Mouse (Mus musculus): ENCODE results near the gene Tceal3.
"Not testable (repeated sequence)": the region's sequence is repeated elsewhere in the genome, so short reads cannot be mapped to it uniquely, and the experiment has no call there.

The Tceal3 gene

DNA sequence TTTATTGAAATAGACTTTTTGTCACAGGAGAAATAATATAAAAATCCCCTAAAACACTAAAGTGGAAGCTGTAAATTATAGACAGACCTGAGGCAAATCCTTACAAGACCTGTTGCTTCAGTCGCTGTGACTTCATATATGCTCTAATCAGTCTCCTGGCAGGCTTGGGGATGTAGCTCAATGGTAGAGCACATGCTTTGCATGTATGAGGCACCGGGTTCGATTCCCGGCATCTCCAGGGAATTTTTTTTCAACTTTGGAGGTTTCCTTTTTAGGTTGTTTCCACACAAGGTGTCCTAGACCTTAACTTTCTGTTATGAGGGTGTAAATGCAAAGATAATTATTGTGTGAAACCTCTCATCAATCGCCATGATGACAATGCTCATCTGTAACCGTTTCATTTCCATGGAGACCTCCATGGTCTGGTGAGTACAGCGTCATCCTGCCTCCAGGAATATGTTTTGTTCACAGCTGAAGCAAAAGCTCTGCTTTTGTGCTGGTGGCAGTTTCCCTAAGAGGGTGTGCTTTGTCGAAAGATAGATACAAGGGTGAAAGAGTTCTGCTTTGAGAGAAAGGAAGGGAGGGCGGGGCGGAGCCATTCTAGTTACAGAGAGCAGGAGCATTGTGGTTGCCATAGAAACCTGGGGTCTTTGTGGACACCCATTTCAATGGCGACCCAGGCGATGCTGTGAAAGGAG is at the start of gene Tceal3:
Gene Tceal3, plus strand, starts transcription at position 644 of the 698 bp plus-strand sequence.
- DNase-seq (ENCODE audit: low spot score in 2 of 2): no peak

- DNase-seq (ENCODE audit: low spot score in 2 of 2): not testable (repeated sequence)
Measured at GRCm38 (mm10) chrX:136543956-136544355, 46.7 kb upstream of the Tceal3 start, which contains the start of gene Kir3dl2. Kir3dl2 (minus strand) TSS chrX:136544056.

DNA sequence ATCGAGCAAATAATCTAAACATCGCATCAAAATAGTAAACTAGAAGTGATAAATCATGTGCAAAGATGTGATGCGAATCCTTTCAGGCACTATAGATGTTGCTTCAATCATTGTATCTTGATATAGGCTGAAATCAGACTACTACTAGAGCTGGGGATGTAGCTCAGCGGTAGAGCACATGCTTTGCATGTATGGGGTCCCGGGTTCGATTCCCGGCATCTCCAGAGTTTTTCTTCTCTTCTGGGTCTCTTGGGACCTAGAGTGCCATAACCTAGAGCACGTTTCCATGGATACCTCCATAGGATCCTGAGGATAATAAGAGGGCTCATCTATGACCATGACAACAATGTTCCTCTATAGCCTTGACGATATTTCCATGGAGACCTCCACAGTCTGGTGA is 21.5 kb upstream of the Tceal3 start:
- not testable (repeated sequence) for DNase-seq (ENCODE audit: low spot score in 2 of 2)

- no peak for DNase-seq (ENCODE audit: low spot score in 2 of 2)
Measured at GRCm38 (mm10) chrX:136584617-136585016, 6.0 kb upstream of the Tceal3 start.

DNA sequence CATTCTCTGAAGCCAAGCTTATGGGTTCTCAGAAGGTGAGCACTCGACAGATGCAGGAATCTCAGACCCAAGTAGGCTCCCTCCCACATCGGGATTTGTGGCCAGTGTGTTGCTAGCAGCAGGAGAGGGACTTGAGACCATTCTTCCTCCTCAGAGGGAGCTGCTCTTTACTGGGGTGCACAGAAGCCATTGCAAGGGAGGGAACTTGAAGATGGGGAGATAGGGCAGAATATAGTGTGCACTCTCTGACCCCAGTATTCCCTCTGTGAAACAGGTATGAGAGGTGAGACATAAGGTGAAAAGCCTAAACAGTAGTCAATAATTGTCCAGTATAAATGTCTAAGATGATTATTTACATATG is 235 bp downstream of the Tceal3 start:
- DNase-seq (ENCODE audit: low spot score in 2 of 2): no peak

DNA sequence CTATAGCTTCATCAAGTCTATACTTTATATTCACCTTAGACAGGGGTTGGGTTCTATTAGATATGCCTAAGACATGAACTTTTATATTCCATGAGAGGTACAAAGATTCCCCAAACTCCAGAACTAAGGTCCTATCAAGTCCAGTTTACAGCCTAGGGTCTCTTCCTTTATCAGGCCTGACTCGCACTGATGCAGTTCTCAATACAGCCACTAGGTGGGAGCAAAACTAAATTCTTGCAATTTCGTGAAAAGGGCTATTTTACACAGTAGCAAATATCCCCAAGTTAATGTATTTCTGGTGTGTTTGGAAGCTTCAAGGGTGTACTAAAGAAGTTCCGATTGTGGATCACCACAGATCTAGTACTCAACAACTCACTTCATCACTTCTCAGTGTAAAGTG is 8.8 kb downstream of the Tceal3 start:
- no peak for DNase-seq (ENCODE audit: low spot score in 2 of 2)

GRCm38 (mm10) chrX:136606951-136607350 is 16.3 kb downstream of the Tceal3 start:
- DNase-seq (ENCODE audit: low spot score in 2 of 2): no peak

DNA sequence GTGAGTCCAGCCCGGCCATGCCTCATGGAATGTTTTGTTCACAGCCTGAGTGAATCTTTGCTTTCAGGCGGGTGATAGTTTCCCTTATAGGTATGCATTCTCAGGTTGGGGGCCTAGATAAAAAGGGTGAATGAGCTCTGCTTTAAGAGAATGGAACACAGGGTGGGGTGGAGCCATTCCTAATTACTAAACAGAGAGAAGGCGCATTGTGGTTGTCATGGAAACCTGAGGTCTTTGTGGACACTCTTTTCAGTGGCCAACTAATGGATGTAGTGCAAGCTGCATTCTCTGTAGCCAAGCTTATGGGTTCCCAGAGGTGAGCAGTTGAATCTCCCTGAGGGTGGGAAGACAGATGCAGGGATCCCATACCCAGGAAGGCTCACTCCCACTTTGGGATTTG is 16.8 kb downstream of the Tceal3 start:
- DNase-seq (ENCODE audit: low spot score in 2 of 2): no peak

DNA sequence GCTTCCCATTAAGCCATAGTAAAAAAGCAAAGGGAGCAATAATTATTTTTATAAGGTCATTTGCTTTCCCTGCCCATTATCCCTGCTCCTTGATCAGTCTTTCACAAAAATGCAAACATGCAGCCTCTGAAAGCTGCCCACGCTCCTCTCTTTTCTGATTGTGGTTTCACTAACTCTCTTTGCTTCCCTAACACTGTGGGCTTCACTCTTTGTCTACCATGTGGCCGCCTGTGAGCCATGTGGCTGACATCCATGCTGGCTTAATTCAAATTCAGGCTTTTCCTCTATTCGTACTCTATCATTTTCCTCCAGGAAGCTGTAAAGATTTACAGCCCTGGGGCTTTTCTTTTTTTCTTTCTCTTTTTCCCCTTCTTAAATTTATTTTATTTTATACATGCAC is 20.7 kb downstream of the Tceal3 start:
- DNase-seq (ENCODE audit: low spot score in 2 of 2): no peak

DNA sequence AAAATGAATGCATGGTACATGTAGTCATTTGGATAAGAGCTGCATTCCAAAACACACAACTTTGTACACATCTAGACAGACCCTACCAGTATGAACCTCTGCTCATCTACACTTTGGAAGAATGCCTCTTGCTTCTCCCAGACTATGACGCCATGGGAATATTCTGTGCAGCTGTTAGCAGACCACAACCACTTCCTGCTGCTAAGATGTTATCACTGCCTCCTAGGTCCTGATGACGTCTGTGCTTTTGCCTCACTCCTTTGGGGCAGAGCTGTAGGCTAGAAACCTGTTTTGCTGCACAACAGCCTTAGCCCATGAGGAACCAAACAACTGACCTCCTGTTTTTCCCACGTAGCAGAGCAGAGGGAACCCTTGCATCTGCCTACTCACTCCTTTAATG is 25.2 kb downstream of the Tceal3 start:
- DNase-seq (ENCODE audit: low spot score in 2 of 2): not testable (repeated sequence)

GRCm38 (mm10) chrX:136624905-136625569 is 34.4 kb downstream of the Tceal3 start:
- no peak for DNase-seq (ENCODE audit: low spot score in 2 of 2)

DNA sequence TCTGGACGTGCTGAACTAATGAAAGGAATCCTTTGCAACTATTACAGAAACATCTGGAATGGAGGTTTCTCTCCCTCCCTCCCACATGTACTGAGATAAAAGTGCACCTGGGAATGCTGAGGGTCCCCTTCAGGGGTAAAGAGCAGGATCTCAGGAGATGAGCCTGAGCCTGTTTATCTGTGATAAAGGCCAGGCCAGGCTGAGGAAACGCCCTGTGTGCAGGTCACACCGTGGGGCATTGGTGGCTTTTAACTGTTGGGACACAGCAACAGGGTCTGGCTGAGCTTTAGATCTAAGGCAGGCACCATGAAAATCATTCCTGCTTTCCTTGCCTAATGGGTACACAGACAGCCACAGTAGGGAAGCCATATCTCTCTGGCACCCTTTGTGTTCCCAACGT is 35.3 kb downstream of the Tceal3 start:
- no peak for DNase-seq (ENCODE audit: low spot score in 2 of 2)

DNA sequence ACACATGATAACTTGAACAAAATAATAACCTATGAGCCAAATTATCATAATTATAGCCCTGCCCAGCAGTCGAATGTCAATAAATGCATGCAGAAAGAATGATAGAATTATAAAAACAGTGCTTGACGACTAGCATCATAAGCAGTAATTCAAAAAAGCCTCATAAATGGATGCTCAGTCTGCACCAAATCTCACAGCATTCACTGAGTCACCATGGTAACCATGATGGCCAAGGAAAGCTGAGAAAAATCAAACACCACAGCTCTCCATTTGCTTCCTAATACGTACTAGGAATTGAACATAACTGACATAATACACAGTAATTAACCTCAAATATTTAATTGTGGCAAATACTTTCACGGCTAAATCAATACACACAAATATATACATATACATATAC is 44.5 kb downstream of the Tceal3 start:
- no peak for DNase-seq (ENCODE audit: low spot score in 2 of 2)

- no peak for DNase-seq (ENCODE audit: low spot score in 2 of 2)
Measured at GRCm38 (mm10) chrX:136639754-136640153, 49.1 kb downstream of the Tceal3 start.

DNA sequence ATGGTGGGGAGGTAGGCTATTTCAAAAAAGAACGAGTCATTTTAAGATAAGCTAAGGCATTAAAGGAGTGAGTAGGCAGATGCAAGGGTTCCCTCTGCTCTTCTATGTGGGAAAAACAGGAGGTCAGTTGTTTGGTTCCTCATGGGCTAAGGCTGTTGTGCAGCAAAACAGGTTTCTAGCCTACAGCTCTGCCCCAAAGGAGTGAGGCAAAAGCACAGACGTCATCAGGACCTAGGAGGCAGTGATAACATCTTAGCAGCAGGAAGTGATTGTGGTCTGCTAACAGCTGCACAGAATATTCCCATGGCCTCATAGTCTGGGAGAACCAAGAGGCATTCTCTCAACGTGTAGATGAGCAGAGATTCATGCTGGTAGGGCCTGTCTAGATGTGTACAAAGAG is 55.2 kb downstream of the Tceal3 start:
- DNase-seq (ENCODE audit: low spot score in 2 of 2): not testable (repeated sequence)

- no peak for DNase-seq (ENCODE audit: low spot score in 2 of 2)
Measured at GRCm38 (mm10) chrX:136666281-136666706, 75.7 kb downstream of the Tceal3 start.

- DNase-seq (ENCODE audit: low spot score in 2 of 2): not testable (repeated sequence)
Measured at GRCm38 (mm10) chrX:136666762-136667464, 76.3 kb downstream of the Tceal3 start.

DNA sequence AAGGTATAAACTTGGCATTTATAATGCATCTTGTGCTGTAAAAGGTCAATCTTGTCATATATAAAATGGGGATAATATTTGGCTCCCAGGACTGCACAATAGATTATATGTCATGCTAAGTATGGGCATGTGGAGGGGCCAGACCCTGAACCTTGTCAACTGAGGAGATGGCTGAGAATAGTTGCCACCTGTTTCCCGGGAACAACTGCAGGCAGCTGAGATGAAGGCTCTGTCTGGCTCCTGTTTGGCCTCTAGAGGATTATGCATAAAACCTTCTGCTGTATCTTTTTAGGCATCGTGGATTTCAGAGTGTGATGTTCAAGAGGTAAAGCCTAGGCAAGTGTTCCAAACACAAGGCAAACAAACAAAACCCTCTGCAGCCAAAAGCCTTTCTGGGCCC is 78.2 kb downstream of the Tceal3 start:
- no peak for DNase-seq (ENCODE audit: low spot score in 2 of 2)

DNA sequence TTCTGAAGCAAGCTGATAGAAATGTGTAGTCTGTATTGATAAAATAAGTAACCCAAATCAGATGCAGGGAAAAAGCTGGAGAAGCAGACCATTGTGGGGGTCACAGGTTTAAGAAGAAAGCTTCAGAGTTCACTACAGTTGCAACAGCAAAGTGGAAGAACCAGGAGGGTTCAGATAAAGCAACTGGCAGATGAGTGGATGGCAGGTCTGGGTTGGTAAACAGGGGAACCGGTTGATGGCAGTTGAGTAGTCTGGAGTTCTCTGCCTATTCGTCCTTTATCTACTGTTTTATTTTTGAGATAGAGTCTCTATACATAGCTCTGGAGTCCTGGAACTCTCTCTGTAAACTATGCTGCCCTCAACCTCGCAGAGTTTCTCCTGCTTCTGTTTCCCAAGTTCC is 90.3 kb downstream of the Tceal3 start:
- DNase-seq (ENCODE audit: low spot score in 2 of 2): no peak

- not testable (repeated sequence) for DNase-seq (ENCODE audit: low spot score in 2 of 2)
Measured at GRCm38 (mm10) chrX:136691606-136692293, 101.1 kb downstream of the Tceal3 start.

GRCm38 (mm10) chrX:136692294-136692675 is 101.6 kb downstream of the Tceal3 start:
- no peak for DNase-seq (ENCODE audit: low spot score in 2 of 2)

- DNase-seq (ENCODE audit: low spot score in 2 of 2): no peak
Measured at GRCm38 (mm10) chrX:136693196-136693595, 102.6 kb downstream of the Tceal3 start.

All from spleen, postnatal 36 days (tissue).